Mouse (Mus musculus) hindbrain, embryonic 16.5 days (tissue): ENCODE results near the gene Txnip. TPM values are rescaled to one million over a fixed set of nuclear protein-coding genes. Genes with fewer than 3 reads are reported as not detected.
A peak's percentile ranks its signal among the peaks of the same experiment; 100 is the strongest.

Experiments used
- ATAC-seq: fragments of 200-750 bp; cut with Nextera tagmentation; 2 replicates; pipeline ENCODE4 v1.8.0; 2017; ENCODE audit warnings: moderate TSS enrichment, moderate library complexity
- H3K27ac ChIP-seq: fragments of 300-500 bp; sonication (generic); 2 replicates; pipeline ENCODE4 v1.5.1; 2014; ENCODE audit warnings: low read depth, mild to moderate bottlenecking, control low read depth, low read length, moderate library complexity
- H3K27me3 ChIP-seq: fragments of 300-500 bp; sonication (generic); replicated peaks from 2 replicates; pipeline ENCODE4 v1.6.1; 2014; ENCODE audit warnings: low read length; ENCODE audit not compliant: control insufficient read depth, insufficient read depth
- H3K36me3 ChIP-seq: fragments of 300-500 bp; sonication (generic); 2 replicates; pipeline ENCODE4 v1.6.1; 2014; ENCODE audit warnings: mild to moderate bottlenecking, low read length, moderate library complexity, mixed read lengths; ENCODE audit not compliant: control insufficient read depth, insufficient read depth
- H3K4me1 ChIP-seq: fragments of 300-500 bp; sonication (generic); 2 replicates; pipeline ENCODE4 v1.6.1; 2014; ENCODE audit warnings: low read depth, low read length; ENCODE audit not compliant: control insufficient read depth, insufficient read depth
- H3K4me2 ChIP-seq: fragments of 300-500 bp; sonication (generic); 2 replicates; pipeline ENCODE4 v1.6.1; 2014; ENCODE audit warnings: mild to moderate bottlenecking, low read length, control low read depth, moderate library complexity
- H3K4me3 ChIP-seq: fragments of 300-500 bp; sonication (generic); 2 replicates; pipeline ENCODE4 v1.5.1; 2014; ENCODE audit warnings: mild to moderate bottlenecking, low read length, control low read depth, moderate library complexity
- H3K9ac ChIP-seq: fragments of 300-500 bp; sonication (generic); 2 replicates; pipeline ENCODE4 v1.6.1; 2014; ENCODE audit warnings: low read depth, mild to moderate bottlenecking, control low read depth, low read length, moderate library complexity
- H3K9me3 ChIP-seq: fragments of 300-500 bp; sonication (generic); 2 replicates; pipeline ENCODE4 v1.6.1; 2014; ENCODE audit warnings: mild to moderate bottlenecking, low read length, moderate library complexity; ENCODE audit not compliant: control insufficient read depth
- WGBS: fragments of 180-500 bp; shearing (Covaris S2); extraction: QIAGEN DNeasy Blood & Tissue Kit; methylation state at CpG from one replicate; pipeline ENCODE4 v1.1.7; 2014; 5-methylcytosine and 5-hydroxymethylcytosine counted together
- polyA plus RNA-seq: library from polyadenylated mRNA; unstranded; fragments of >200 nt; fragmentation: Nextera tagmentation; extraction: Ambion mirVana; gene quantifications from 2 replicates; pipeline ENCODE4 v1.2.1, GENCODE M21; 2015

Txnip gene
- polyA plus RNA-seq, 1 experiment from 2014 or later, result 51.0 TPM

GRCm38 (mm10) chr3:96555999-96556614 is 1.6 kb upstream of the Txnip start:
- no peak overlapping the region for H3K27ac ChIP-seq
- peaks cover 4% of the 10 kb centered on the region for H3K36me3 ChIP-seq
- H3K9me3 ChIP-seq, result no peaks in the 10 kb centered on the region
- H3K9ac ChIP-seq, result no peak overlapping the region
- ATAC-seq, result no peak
- peak overlapping the region; percentile 84 for H3K4me2 ChIP-seq
- peaks cover 34% of the 10 kb centered on the region for H3K4me1 ChIP-seq
- WGBS, result 85% methylated on average over 15 of the region's 15 CpGs
- H3K27me3 ChIP-seq, result no peaks in the 10 kb centered on the region
- no peak overlapping the region for H3K4me3 ChIP-seq

- 10% methylated on average over 22 of the region's 22 CpGs for WGBS
- peaks cover 38% of the 10 kb centered on the region for H3K4me1 ChIP-seq
- no peaks in the 10 kb centered on the region for H3K27me3 ChIP-seq
- H3K4me3 ChIP-seq, result peak overlapping the region; percentile 68
- ATAC-seq, result 0 out of 2 replicates have a peak, but pooled peaks have one; percentile 5
- peak overlapping the region; percentile 69 for H3K9ac ChIP-seq
- peaks cover 8% of the 10 kb centered on the region for H3K36me3 ChIP-seq
- peak overlapping the region; percentile 74 for H3K27ac ChIP-seq
- no peaks in the 10 kb centered on the region for H3K9me3 ChIP-seq
- peak overlapping the region; percentile 84 for H3K4me2 ChIP-seq
Measured at GRCm38 (mm10) chr3:96556651-96557635, 814 bp upstream of the Txnip start.

GRCm38 (mm10) chr3:96558159-96558558 is 402 bp downstream of the Txnip start:
- ATAC-seq, result no peak
- H3K27me3 ChIP-seq, result no peaks in the 10 kb centered on the region
- peak overlapping the region; percentile 69 for H3K9ac ChIP-seq
- H3K9me3 ChIP-seq, result no peaks in the 10 kb centered on the region
- H3K4me2 ChIP-seq, result peak overlapping the region; percentile 84
- H3K4me3 ChIP-seq, result peak overlapping the region; percentile 68
- peak overlapping the region; percentile 67 for H3K27ac ChIP-seq
- WGBS, result under 1% methylated on average over 17 of the region's 17 CpGs
- H3K36me3 ChIP-seq, result peaks cover 8% of the 10 kb centered on the region
- H3K4me1 ChIP-seq, result peaks cover 38% of the 10 kb centered on the region

- peak overlapping the region; percentile 84 for H3K4me2 ChIP-seq
- peak overlapping the region; percentile 69 for H3K9ac ChIP-seq
- ATAC-seq, result no peak
- 31% methylated on average over 10 of the region's 10 CpGs for WGBS
- peaks cover 38% of the 10 kb centered on the region for H3K4me1 ChIP-seq
- H3K36me3 ChIP-seq, result peaks cover 8% of the 10 kb centered on the region
- H3K27ac ChIP-seq, result no peak overlapping the region
- peak overlapping the region; percentile 68 for H3K4me3 ChIP-seq
- H3K27me3 ChIP-seq, result no peaks in the 10 kb centered on the region
- no peaks in the 10 kb centered on the region for H3K9me3 ChIP-seq
Measured at GRCm38 (mm10) chr3:96558668-96559196, 975 bp downstream of the Txnip start.

GRCm38 (mm10) chr3:96559398-96559910 is 1.7 kb downstream of the Txnip start:
- Histone ChIP-seq H3K27ac (no peak overlapping the region), H3K36me3 (peaks cover 8% of the 10 kb centered on the region), H3K27me3 (no peaks in the 10 kb centered on the region), H3K4me3 (peak overlapping the region; percentile 68), H3K9ac (peak overlapping the region; percentile 38; the same call in 1 of the 2 replicates), H3K4me2 (peak overlapping the region; percentile 84), H3K4me1 (peaks cover 38% of the 10 kb centered on the region), H3K9me3 (no peaks in the 10 kb centered on the region)
- 76% methylated on average over 12 of the region's 12 CpGs for WGBS
- ATAC-seq, result no peak

- no peak overlapping the region for H3K27ac ChIP-seq
- peak overlapping the region; percentile 84 for H3K4me2 ChIP-seq
- 86% methylated on average over 23 of the region's 23 CpGs for WGBS
- peak overlapping the region; percentile 68 for H3K4me3 ChIP-seq
- H3K27me3 ChIP-seq, result no peaks in the 10 kb centered on the region
- H3K9ac ChIP-seq, result peak overlapping the region; percentile 38; the same call in 1 of the 2 replicates
- no peak for ATAC-seq
- H3K9me3 ChIP-seq, result no peaks in the 10 kb centered on the region
- H3K36me3 ChIP-seq, result peaks cover 8% of the 10 kb centered on the region
- H3K4me1 ChIP-seq, result peaks cover 35% of the 10 kb centered on the region
Measured at GRCm38 (mm10) chr3:96559911-96560850, 2.4 kb downstream of the Txnip start.

GRCm38 (mm10) chr3:96560881-96561668 is 3.3 kb downstream of the Txnip start:
- no peak for ATAC-seq
- Histone ChIP-seq H3K4me2 (peak overlapping the region; percentile 84), H3K27ac (no peak overlapping the region), H3K4me1 (peaks cover 34% of the 10 kb centered on the region), H3K4me3 (peak overlapping the region; percentile 8; the same call in 1 of the 2 replicates), H3K36me3 (peaks cover 8% of the 10 kb centered on the region), H3K9me3 (no peaks in the 10 kb centered on the region), H3K9ac (no peak overlapping the region), H3K27me3 (no peaks in the 10 kb centered on the region)
- WGBS, result 78% methylated on average over 9 of the region's 9 CpGs
